Mouse (Mus musculus): ENCODE results near the gene Fn1. TPM values are rescaled to one million over a fixed set of nuclear protein-coding genes. Genes with fewer than 3 reads are reported as not detected.

Gene Fn1
- polyA plus RNA-seq, 1 experiment from 2014 or later, result 27.4 TPM

Other genes with a start within 250 kb of the Fn1 start
- gene Abca12, start 238.3 kb downstream of the Fn1 start, polyA plus RNA-seq (2015; fragmentation: Nextera tagmentation; extraction: Ambion mirVana), result 0.04 and 0.09 TPM in 2 replicates
- gene Atic, start 96.0 kb downstream of the Fn1 start, polyA plus RNA-seq (2015; fragmentation: Nextera tagmentation; extraction: Ambion mirVana), result 33.6 and 38.3 TPM in 2 replicates

All from hindbrain, embryonic 16.5 days (tissue).